Mouse (Mus musculus): Measurements from ENCODE around the gene Oard1.

GRCm38 (mm10) chr17:48425823-48426612 is 16.2 kb downstream of the Oard1 start:
- TF ChIP-seq CTCF (IDR thresholded peaks at IDR 0.05; ENCODE audit: control insufficient read depth, insufficient read depth, low read length) (no peak), POLR2A (IDR thresholded peaks at IDR 0.05; ENCODE audit: borderline replicate concordance, control insufficient read depth, low read depth, low read length) (no peak)

Data from bone marrow, adult 2 months (tissue).